Mouse (Mus musculus) mesoderm, embryonic 11.5 days (tissue): ENCODE results near the gene Rffl.

Experiments
- DNase-seq: peaks from one replicate; pipeline ENCODE4 v3.0.0-alpha.2; 2012; ENCODE audit warnings: low read depth, low spot score

The Rffl gene

DNA sequence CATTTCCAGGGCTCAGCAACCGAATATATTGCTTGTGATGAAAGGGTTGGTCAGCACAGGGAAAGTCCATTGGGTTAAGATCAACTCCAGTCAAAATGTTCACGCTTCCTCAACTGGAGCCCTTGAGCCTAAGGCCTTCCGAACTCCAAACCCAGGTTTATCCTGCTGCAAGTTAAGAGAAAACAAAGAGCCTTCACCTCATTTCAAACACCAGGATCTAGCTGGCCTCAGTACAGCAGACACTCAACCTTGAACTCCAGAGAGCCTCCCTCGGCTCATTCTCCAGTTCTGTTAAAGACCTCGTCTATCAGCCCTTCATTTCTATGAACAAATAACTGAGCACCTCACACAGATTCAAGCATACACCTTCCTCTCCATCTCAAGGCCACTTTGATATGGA lies 90.9 kb downstream of the Rffl start:
- no peak for DNase-seq

DNA sequence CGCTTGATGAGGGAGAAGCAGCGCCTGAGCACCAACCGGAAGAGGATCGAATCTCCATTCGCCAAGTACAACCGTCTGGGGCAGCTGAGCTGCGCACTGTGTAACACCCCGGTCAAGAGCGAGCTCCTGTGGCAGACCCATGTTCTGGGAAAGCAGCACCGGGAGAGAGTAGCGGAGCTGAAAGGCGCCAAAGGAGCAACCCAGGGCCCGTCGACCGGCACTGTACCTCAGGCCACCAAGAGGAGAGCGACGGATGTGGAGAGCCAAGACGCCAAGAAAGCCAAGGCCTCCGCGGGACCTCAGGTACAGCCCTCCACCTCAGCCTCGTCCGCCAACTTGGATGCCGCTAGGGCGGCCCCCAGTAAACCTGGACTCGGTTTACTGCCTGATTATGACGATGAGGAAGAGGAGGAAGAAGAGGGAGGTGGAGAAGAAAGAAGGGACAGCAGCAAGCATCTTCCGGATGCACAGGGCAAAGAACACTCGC lies 106.5 kb downstream of the Rffl start:
- DNase-seq = no peak

- DNase-seq = peak; percentile 96
Measured at GRCm38 (mm10) chr11:82763742-82764437, 107.1 kb downstream of the Rffl start, which contains the start of the genes Cct6b and Zfp830. Gene Cct6b, minus strand, starts transcription at chr11:82764321. Gene Zfp830, plus strand, starts transcription at chr11:82764345.

GRCm38 (mm10) chr11:82763261-82763660 lies 107.7 kb downstream of the Rffl start:
- no peak for DNase-seq

DNA sequence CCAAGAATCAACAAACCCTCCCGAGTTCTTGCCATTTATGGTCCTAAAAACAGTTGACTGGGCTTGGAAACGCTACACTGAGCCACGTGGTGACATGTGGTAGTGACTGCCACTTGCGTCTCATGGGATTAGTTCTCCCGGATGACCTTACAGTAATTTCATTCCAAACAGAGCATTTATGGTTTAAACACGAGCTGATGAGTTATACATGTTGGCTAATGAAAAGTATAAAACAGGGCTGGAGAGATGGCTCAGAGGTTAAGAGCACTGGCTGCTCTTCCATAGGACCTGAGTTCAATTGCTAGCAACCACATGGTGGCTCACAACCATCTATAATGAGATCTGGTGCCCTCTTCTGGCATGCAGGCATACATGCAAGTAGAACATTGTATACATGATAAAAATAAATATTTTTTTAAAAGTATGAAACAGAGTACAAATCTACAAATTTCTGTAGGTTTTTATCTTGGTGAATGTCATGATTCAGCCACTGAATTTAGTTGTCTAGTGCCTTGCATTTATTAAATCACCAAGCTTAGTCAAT lies 108.7 kb downstream of the Rffl start:
- DNase-seq = no peak

DNA sequence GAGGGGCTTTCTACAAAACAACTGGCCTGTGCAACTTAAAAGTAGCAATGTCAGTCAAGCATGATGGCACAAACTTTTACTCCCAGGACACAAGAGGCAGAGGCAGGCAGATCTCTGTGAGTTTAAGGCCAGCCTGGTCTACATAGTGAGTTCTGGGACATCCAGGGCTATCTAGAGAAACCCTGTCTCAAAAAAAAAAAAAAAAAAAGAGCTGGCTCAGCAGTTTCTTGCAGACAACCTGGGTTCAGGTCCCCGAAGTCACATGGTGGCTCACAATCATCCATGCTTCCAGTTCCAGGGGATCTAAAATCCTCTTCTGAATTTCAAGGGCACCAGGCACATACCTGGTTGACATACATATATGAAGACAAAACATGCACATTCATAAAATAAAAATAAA lies 115.1 kb downstream of the Rffl start:
- DNase-seq = no peak
